Mouse (Mus musculus) CH12.LX (cell line): ENCODE data around the gene Ttll5. TPM values are rescaled to one million over a fixed set of nuclear protein-coding genes. Genes with fewer than 3 reads are reported as not detected.

ENCODE experiments used
- DNase-seq: peaks from one replicate; pipeline ENCODE4 v3.0.0-alpha.2; 2013; ENCODE audit errors: extremely low read depth
- H3K27ac ChIP-seq: 2 replicates; pipeline ENCODE4 v1.5.1; 2012; ENCODE audit warnings: low read depth, mild to moderate bottlenecking, control low read depth, moderate library complexity; ENCODE audit not compliant: insufficient read depth
- H3K27me3 ChIP-seq: replicated peaks from 2 replicates; pipeline ENCODE3; 2012; ENCODE audit warnings: inconsistent platforms
- H3K36me3 ChIP-seq, 2 experiments: replicated peaks in 1 of 2; 2 replicates each; pipeline versions ENCODE3 to v1.6.1; 2012; ENCODE audit warnings: inconsistent platforms in 1 of 2, low read length in 1 of 2, mild to moderate bottlenecking in 1 of 2, mixed read lengths in 1 of 2, moderate library complexity in 1 of 2; ENCODE audit not compliant: control insufficient read depth in 1 of 2, insufficient read depth in 1 of 2
- H3K4me1 ChIP-seq, 2 experiments: 2 replicates each; pipeline ENCODE4 v1.6.1; 2012; ENCODE audit warnings: inconsistent platforms in 1 of 2, moderate library complexity in 1 of 2; ENCODE audit not compliant: insufficient read depth in 2 of 2, control insufficient read depth in 1 of 2
- H3K4me2 ChIP-seq: 2 replicates; pipeline ENCODE4 v1.6.1; 2012; ENCODE audit warnings: low read depth, mild to moderate bottlenecking, control low read depth; ENCODE audit not compliant: poor library complexity, insufficient read depth, severe bottlenecking
- H3K4me3 ChIP-seq, 3 experiments: fragments of 150-350 bp in 1 of 3; sonication (generic) in 1 of 3; replicated peaks in 1 of 3; 2 replicates each; pipeline versions ENCODE3 to v1.5.1; 2011 to 2012; ENCODE audit warnings: low read depth in 2 of 3, low read length in 2 of 3, mild to moderate bottlenecking in 2 of 3, moderate library complexity in 2 of 3, control low read depth in 1 of 3, improper control_type of control experiment in 1 of 3, inconsistent platforms in 1 of 3, mixed read lengths in 1 of 3; ENCODE audit not compliant: poor library complexity in 1 of 3
- H3K79me2 ChIP-seq: replicated peaks from 2 replicates; pipeline ENCODE4 v1.6.1; 2012; ENCODE audit warnings: mild to moderate bottlenecking, moderate library complexity; ENCODE audit not compliant: control insufficient read depth, poor library complexity, insufficient read depth, severe bottlenecking; ENCODE audit errors: extremely low read depth
- H3K9ac ChIP-seq: 2 replicates; pipeline ENCODE4 v1.6.1; 2012; ENCODE audit warnings: low read depth, mild to moderate bottlenecking, control low read depth, moderate library complexity; ENCODE audit not compliant: insufficient read depth
- H3K9me3 ChIP-seq: replicated peaks from 2 replicates; pipeline ENCODE3; 2012; ENCODE audit warnings: low read length, inconsistent platforms, mixed read lengths
- CHD1 ChIP-seq: IDR thresholded peaks from 2 replicates; pipeline ENCODE4 v1.6.1; 2012; ENCODE audit warnings: low read depth, low read length, improper control_type of control experiment, inconsistent platforms
- CHD2 ChIP-seq: IDR thresholded peaks from 2 replicates; pipeline ENCODE4 v1.6.1; 2011; ENCODE audit warnings: low read length, improper control_type of control experiment
- E2F4 ChIP-seq: IDR thresholded peaks from 2 replicates; pipeline ENCODE4 v1.6.1; 2011; ENCODE audit warnings: low read depth, low read length, improper control_type of control experiment; ENCODE audit not compliant: insufficient replicate concordance
- ETS1 ChIP-seq: conservative IDR thresholded peaks from 2 replicates; pipeline ENCODE4 v1.6.1; 2012; ENCODE audit warnings: low read depth, mild to moderate bottlenecking, inconsistent platforms, low read length, improper control_type of control experiment, moderate library complexity
- HCFC1 ChIP-seq: IDR thresholded peaks from 2 replicates; pipeline ENCODE4 v1.6.1; 2012; ENCODE audit warnings: low read depth, mild to moderate bottlenecking, inconsistent platforms, low read length, improper control_type of control experiment
- IRF4 ChIP-seq: IDR thresholded peaks from 2 replicates; pipeline ENCODE4 v1.6.1; 2014; ENCODE audit warnings: low read depth, mild to moderate bottlenecking, inconsistent platforms, low read length, improper control_type of control experiment
- JUN ChIP-seq: IDR thresholded peaks from 2 replicates; pipeline ENCODE4 v1.6.1; 2011; ENCODE audit warnings: low read depth, mild to moderate bottlenecking, low read length, improper control_type of control experiment, moderate library complexity; ENCODE audit not compliant: insufficient read depth
- JUND ChIP-seq: conservative IDR thresholded peaks from 2 replicates; pipeline ENCODE4 v1.6.1; 2011; ENCODE audit warnings: low read depth, low read length, improper control_type of control experiment
- KAT2A ChIP-seq: IDR thresholded peaks from 2 replicates; pipeline ENCODE4 v1.6.1; 2012; ENCODE audit warnings: low read length, improper control_type of control experiment, inconsistent platforms; ENCODE audit not compliant: insufficient replicate concordance
- MAZ ChIP-seq: IDR thresholded peaks from 2 replicates; pipeline ENCODE4 v1.6.1; 2012; ENCODE audit warnings: low read depth, mild to moderate bottlenecking, inconsistent platforms, low read length, improper control_type of control experiment, moderate library complexity
- MEF2A ChIP-seq: IDR thresholded peaks from 2 replicates; pipeline ENCODE4 v1.6.1; 2014; ENCODE audit warnings: low read depth, mild to moderate bottlenecking, inconsistent platforms, low read length, improper control_type of control experiment, borderline replicate concordance
- MXI1 ChIP-seq: IDR thresholded peaks from 2 replicates; pipeline ENCODE4 v1.6.1; 2011; ENCODE audit warnings: mild to moderate bottlenecking, low read depth, low read length, improper control_type of control experiment
- MYC ChIP-seq: IDR thresholded peaks from 2 replicates; pipeline ENCODE4 v1.6.1; 2011; ENCODE audit warnings: low read depth, mild to moderate bottlenecking, improper control_type of control experiment, low read length
- NELFE ChIP-seq: IDR thresholded peaks from 2 replicates; pipeline ENCODE4 v1.6.1; 2011; ENCODE audit warnings: low read depth, low read length, improper control_type of control experiment
- NRF1 ChIP-seq: IDR thresholded peaks from 2 replicates; pipeline ENCODE4 v1.6.1; 2014; ENCODE audit warnings: low read depth, mild to moderate bottlenecking, inconsistent platforms, low read length, improper control_type of control experiment, moderate library complexity
- PAX5 ChIP-seq: IDR thresholded peaks from 2 replicates; pipeline ENCODE4 v1.6.1; 2012; ENCODE audit warnings: low read length, inconsistent platforms, mixed read lengths
- POLR2A ChIP-seq: IDR thresholded peaks from 2 replicates; pipeline ENCODE4 v1.6.1; 2011; ENCODE audit warnings: low read depth, mild to moderate bottlenecking, improper control_type of control experiment, low read length
- POLR2AphosphoS2 ChIP-seq: IDR thresholded peaks from 2 replicates; pipeline ENCODE4 v1.6.1; 2011; ENCODE audit warnings: low read depth, low read length, improper control_type of control experiment
- RAD21 ChIP-seq: IDR thresholded peaks from 2 replicates; pipeline ENCODE4 v1.6.1; 2011; ENCODE audit warnings: low read depth, mild to moderate bottlenecking, low read length, improper control_type of control experiment, moderate library complexity
- RCOR1 ChIP-seq: conservative IDR thresholded peaks from 2 replicates; pipeline ENCODE4 v1.6.1; 2012; ENCODE audit warnings: low read depth, mild to moderate bottlenecking, inconsistent platforms, low read length, improper control_type of control experiment
- SIN3A ChIP-seq: IDR thresholded peaks from 2 replicates; pipeline ENCODE4 v1.6.1; 2012; ENCODE audit warnings: low read length, improper control_type of control experiment, inconsistent platforms
- SMC3 ChIP-seq: IDR thresholded peaks from 2 replicates; pipeline ENCODE4 v1.6.1; 2011; ENCODE audit warnings: low read depth, low read length, improper control_type of control experiment
- TBP ChIP-seq: conservative IDR thresholded peaks from 2 replicates; pipeline ENCODE4 v1.6.1; 2011; ENCODE audit warnings: low read depth, low read length, improper control_type of control experiment
- TCF12 ChIP-seq: IDR thresholded peaks from 2 replicates; pipeline ENCODE4 v1.6.1; 2014; ENCODE audit warnings: low read depth, mild to moderate bottlenecking, inconsistent platforms, low read length, improper control_type of control experiment
- UBTF ChIP-seq: IDR thresholded peaks from 2 replicates; pipeline ENCODE4 v1.6.1; 2012; ENCODE audit warnings: low read depth, mild to moderate bottlenecking, inconsistent platforms, low read length, improper control_type of control experiment, moderate library complexity
- ZC3H11A ChIP-seq: IDR thresholded peaks from 2 replicates; pipeline ENCODE4 v1.6.1; 2012; ENCODE audit warnings: low read depth, mild to moderate bottlenecking, inconsistent platforms, low read length, improper control_type of control experiment
- ZNF384 ChIP-seq: IDR thresholded peaks from 2 replicates; pipeline ENCODE4 v1.6.1; 2012; ENCODE audit warnings: low read depth, low read length, improper control_type of control experiment, inconsistent platforms
- dilution Hi-C: fragments of 300-500 bp; cut with MboI; formaldehyde crosslinking; loops from 2 replicates; pipeline ENCODE4 v1.14.3; 2020; ENCODE audit warnings: low sequenced_read_pairs; ENCODE audit not compliant: extremely low pct_unique_long_range_greater_than_20kb, extremely low pct_ligation_motif_present
- in situ Hi-C: fragments of 300-500 bp; cut with MboI; formaldehyde crosslinking; loops from 3 replicates; pipeline ENCODE4 v1.14.3; 2019; ENCODE audit warnings: low sequenced_read_pairs, low pct_ligation_motif_present, low pct_unique_long_range_greater_than_20kb, mixed read lengths
- polyA plus RNA-seq: library from polyadenylated mRNA; unstranded; fragments of >175 nt; gene quantifications from 2 replicates; pipeline ENCODE4 v1.2.1, GENCODE M21; 2012; ENCODE audit warnings: low read depth; ENCODE audit not compliant: insufficient read length
- total RNA-seq, 2 experiments: library from RNA; depleted of rRNA; stranded (reverse); fragments of 300-350 nt in 1 of 2; fragments of >200 nt in 1 of 2; gene quantifications; 2 replicates each; pipeline ENCODE4 v1.2.3; 2012 to 2014

The Ttll5 gene
- total and polyA plus RNA-seq, 3 experiments: 5.7 to 14.0 (median 8.7) TPM

DNA sequence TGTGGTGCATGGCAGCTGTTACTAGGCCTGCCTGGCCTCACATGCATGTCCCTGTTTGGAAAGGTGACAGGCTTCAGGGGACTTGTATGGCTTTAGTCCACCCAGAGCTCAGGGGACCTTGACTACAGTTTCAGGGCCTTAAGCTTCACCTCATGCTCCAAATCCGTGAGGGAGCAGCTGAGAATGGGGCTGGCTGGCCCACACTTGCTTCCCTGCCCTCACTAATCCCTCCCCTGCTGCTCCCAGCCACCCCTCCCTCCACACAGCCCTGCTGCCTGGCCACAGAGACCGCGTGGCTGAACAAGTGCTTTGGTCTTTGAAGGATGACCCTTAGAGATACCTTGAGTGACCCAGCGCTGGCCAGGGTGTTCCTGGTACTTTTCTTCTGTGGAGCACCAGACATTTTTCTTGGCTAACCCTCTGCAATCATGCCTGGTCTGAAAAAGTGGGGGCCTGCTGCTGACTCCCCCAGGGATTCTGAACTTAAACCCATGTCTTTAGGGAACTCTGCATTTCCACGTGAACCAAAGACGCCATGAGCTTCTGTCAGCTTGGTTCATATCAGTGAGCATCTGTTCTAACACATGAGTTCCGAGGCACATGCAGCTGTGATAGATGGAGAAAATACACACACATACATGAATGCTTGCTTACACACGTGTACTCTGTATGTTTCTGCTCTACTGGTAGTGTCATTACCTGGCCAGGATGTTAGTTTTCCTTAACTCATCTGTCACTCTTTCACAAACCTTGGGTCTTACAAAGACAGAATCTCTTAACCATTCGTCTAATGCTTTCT, 212.1 kb downstream of the Ttll5 start:
- Histone ChIP-seq H3K27ac (no peak overlapping the region), H3K4me3 (no peak overlapping the region), H3K79me2 (no peaks in the 10 kb centered on the region), H3K36me3 (peaks cover 0 to 4% of the 10 kb centered on the region in 2 experiments), H3K9ac (no peak overlapping the region), H3K9me3 (no peaks in the 10 kb centered on the region), H3K4me2 (no peak overlapping the region), H3K27me3 (no peaks in the 10 kb centered on the region), H3K4me1 (no peaks in the 10 kb centered on the region)
- dilution Hi-C loops: no loop called here
- DNase-seq: no peak
- no peak for TF ChIP-seq RCOR1
- no peak for TF ChIP-seq MXI1
- TF ChIP-seq MEF2A: no peak
- no peak for TF ChIP-seq MYC
- no peak for TF ChIP-seq TBP
- no peak for TF ChIP-seq KAT2A
- TF ChIP-seq IRF4: no peak
- no peak for TF ChIP-seq HCFC1
- TF ChIP-seq POLR2A: no peak
- no peak for TF ChIP-seq NELFE
- no peak for TF ChIP-seq JUN
- TF ChIP-seq JUND: no peak
- TF ChIP-seq TCF12: no peak
- TF ChIP-seq ETS1: no peak
- TF ChIP-seq UBTF: no peak
- TF ChIP-seq PAX5: no peak
- TF ChIP-seq ZC3H11A: no peak
- TF ChIP-seq SIN3A: no peak
- in situ Hi-C loops: no loop called here

DNA sequence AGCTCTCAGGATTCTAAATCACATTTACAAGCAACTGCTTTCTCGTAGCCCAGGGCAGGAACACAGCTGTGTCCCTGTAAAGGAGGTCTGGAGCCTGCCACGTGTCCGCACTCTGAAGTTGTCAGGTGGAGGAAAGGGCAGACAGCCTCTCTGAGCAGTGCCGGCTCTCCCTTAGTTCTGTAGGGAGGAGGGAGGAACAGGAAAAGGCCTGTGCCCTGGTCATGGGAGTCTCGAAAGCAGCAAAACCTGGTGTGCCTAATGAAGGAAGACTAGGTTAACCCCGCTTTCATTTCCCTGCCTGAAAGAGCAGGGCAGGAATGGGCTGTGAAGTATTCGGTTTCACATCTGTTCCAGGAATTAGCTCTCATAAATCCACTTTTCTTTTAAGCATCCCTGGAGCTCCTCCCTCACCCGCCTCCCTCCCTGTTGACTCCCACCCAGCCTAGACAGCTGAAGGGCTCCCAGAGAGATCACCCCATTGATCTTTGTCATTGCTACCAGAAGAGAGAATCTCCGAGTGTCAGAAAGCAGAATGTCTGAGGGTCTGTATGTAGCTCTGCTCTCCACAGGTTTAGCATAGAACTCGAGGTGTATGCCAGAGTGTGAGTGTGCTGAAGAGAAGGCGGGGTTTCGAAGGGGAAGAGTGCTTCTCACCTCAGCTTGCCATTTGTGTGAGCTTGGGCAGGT, 212.9 kb downstream of the Ttll5 start:
- TF ChIP-seq SMC3 (no peak), CHD2 (no peak), RAD21 (no peak), MAZ (no peak), MEF2A (no peak), NRF1 (no peak), TCF12 (no peak), ZC3H11A (no peak), UBTF (no peak), KAT2A (no peak), ZNF384 (no peak), E2F4 (no peak), CHD1 (no peak), HCFC1 (no peak), POLR2AphosphoS2 (no peak)
- dilution Hi-C loops (no loop called here), in situ Hi-C loops (no loop called here)
- no peak overlapping the region for H3K4me2 ChIP-seq
- DNase-seq: no peak
- H3K79me2 ChIP-seq: no peaks in the 10 kb centered on the region
- no peak overlapping the region for H3K27ac ChIP-seq
- no peaks in the 10 kb centered on the region for H3K4me1 ChIP-seq
- no peak overlapping the region for H3K9ac ChIP-seq
- H3K4me3 ChIP-seq: no peak overlapping the region
- peaks cover 0 to 4% of the 10 kb centered on the region in 2 experiments for H3K36me3 ChIP-seq
- no peaks in the 10 kb centered on the region for H3K9me3 ChIP-seq
- no peaks in the 10 kb centered on the region for H3K27me3 ChIP-seq
